Mouse (Mus musculus) hindbrain, embryonic 10.5 days (tissue): ENCODE results near the gene Ccdc77. TPM values are rescaled to one million over a fixed set of nuclear protein-coding genes. Genes with fewer than 3 reads are reported as not detected.

Source experiments
- DNase-seq: peaks from one replicate; pipeline ENCODE4 v3.0.0-alpha.2; 2017; ENCODE audit warnings: low spot score
- H3K27ac ChIP-seq: fragments of 300-500 bp; sonication (generic); 2 replicates; pipeline ENCODE4 v1.5.1; 2016; ENCODE audit warnings: mild to moderate bottlenecking, moderate library complexity
- H3K27me3 ChIP-seq: fragments of 300-500 bp; sonication (generic); 2 replicates; pipeline ENCODE4 v1.6.1; 2016; ENCODE audit warnings: mild to moderate bottlenecking; ENCODE audit not compliant: poor library complexity, insufficient read depth, severe bottlenecking
- H3K36me3 ChIP-seq: fragments of 300-500 bp; sonication (generic); 2 replicates; pipeline ENCODE4 v1.6.1; 2016; ENCODE audit warnings: mild to moderate bottlenecking, moderate library complexity
- H3K4me1 ChIP-seq: fragments of 300-500 bp; sonication (generic); replicated peaks from 2 replicates; pipeline ENCODE4 v1.6.1; 2016; ENCODE audit warnings: mild to moderate bottlenecking
- H3K4me3 ChIP-seq: fragments of 300-500 bp; sonication (generic); 2 replicates; pipeline ENCODE4 v1.5.1; 2016; ENCODE audit warnings: mild to moderate bottlenecking, moderate library complexity
- H3K9me3 ChIP-seq: fragments of 300-500 bp; sonication (generic); 2 replicates; pipeline ENCODE4 v1.6.1; 2016; ENCODE audit warnings: mild to moderate bottlenecking, moderate library complexity
- WGBS: fragments of 180-500 bp; shearing (Covaris S2); methylation state at CpG from one replicate; pipeline ENCODE4 v1.1.7; 2016; 5-methylcytosine and 5-hydroxymethylcytosine counted together
- polyA plus RNA-seq: library from polyadenylated mRNA; unstranded; fragments of >200 nt; fragmentation: Nextera tagmentation; extraction: Ambion mirVana; gene quantifications from 2 replicates; pipeline ENCODE4 v1.2.1, GENCODE M21; 2016

Gene Ccdc77
- polyA plus RNA-seq, 1 experiment from 2014 or later, result 21.0 TPM

DNA sequence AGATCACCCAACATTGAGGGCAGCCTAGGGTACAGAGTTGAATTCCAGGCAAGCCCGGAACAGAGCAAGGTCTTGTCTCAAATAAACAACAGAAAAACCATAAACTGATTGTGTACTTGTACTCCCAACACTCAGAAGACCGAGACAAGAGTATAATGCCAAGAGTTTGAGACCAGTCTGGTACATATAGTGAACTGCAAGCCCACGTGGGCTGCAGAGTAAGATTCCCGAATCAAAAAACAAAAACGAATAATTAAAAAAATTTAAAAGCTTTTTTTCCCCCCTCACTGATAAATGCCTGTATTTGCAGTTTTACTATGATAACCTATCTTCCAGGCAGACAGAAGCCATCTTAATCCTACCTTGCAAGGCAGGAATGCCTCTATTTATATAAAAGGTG lies 7.7 kb downstream of the Ccdc77 start:
- DNase-seq, result no peak
- H3K27ac ChIP-seq, result peak overlapping the region; percentile 84
- 47% methylated on average over 5 of the region's 5 CpGs for WGBS

DNA sequence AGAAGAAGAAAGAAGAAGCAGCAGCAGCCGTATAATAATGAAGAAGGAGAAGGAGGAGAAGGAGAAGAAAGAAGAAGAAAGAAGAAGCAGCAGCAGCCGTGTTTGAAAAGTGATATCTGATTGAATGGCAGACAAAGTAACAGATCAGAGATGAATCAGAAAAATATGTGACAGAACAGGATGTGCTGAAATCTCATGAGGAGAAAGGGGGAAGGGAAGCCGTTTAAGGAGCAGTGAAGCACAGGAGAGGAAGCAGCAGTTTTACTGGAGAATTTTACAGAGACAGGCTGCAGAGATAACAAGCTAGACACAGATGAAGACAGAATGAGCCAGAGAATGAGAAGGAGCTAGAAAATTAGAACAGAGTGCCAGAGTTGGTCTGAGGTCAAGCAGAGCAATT lies 15.2 kb downstream of the Ccdc77 start:
- Histone ChIP-seq H3K36me3 (peaks cover 94% of the 10 kb centered on the region), H3K27ac (no peak overlapping the region), H3K9me3 (no peaks in the 10 kb centered on the region), H3K27me3 (no peaks in the 10 kb centered on the region), H3K4me1 (no peaks in the 10 kb centered on the region), H3K4me3 (no peak overlapping the region)
- 91% methylated on average over 3 of the region's 3 CpGs for WGBS
- DNase-seq, result no peak

More for the DNA sequence above, 7.7 kb downstream of the Ccdc77 start:
- peaks cover 10% of the 10 kb centered on the region for H3K4me1 ChIP-seq
- H3K9me3 ChIP-seq, result no peaks in the 10 kb centered on the region
- H3K4me3 ChIP-seq, result peak overlapping the region; percentile 58
- H3K27me3 ChIP-seq, result no peaks in the 10 kb centered on the region
- H3K36me3 ChIP-seq, result peaks cover 25% of the 10 kb centered on the region

DNA sequence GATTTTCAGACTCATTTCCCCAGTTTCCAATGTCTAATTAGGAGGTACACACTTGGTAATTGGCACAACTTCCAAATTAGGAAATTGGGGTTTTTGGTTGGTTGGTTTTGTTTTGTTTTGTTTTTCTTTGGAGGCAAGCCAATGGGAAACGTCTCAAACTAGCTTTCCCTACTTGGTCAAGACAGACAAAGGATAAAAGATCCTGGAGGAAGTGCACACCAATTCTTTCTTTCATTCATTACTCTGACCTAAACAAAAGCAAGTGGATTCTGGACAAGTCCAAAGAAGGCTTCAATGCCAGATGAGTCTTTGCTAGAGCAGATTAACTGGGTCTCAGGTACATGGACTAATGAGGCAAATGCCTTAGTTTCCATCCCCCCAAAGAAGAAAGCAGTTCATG lies 20.2 kb downstream of the Ccdc77 start:
- Histone ChIP-seq H3K36me3 (peaks cover 98% of the 10 kb centered on the region), H3K4me3 (no peak overlapping the region)

DNA sequence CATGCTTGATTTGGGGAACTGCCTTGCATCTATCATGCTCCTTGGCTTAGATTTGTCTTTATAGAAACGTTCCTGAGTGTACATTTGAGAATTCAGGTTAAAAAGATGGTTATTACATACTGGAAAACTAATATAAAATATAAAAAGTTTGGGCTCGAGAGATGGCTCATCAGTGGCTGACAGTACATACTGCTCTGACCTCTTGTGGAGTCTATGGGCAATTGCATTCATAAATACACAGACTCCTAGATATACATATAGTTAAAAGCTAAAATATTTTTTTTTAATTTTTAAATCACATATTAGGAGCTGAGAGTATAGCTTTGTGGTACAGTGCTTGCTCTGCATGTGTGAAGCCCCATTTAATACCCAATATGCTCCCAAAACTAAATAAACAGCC lies 31.8 kb downstream of the Ccdc77 start:
- no peak overlapping the region for H3K4me3 ChIP-seq
- H3K4me1 ChIP-seq, result no peaks in the 10 kb centered on the region
- H3K27me3 ChIP-seq, result no peaks in the 10 kb centered on the region
- no peak overlapping the region for H3K27ac ChIP-seq
- DNase-seq, result no peak
- H3K9me3 ChIP-seq, result no peaks in the 10 kb centered on the region
- H3K36me3 ChIP-seq, result peaks cover 92% of the 10 kb centered on the region
- WGBS, result 84% methylated on average over 2 of the region's 2 CpGs

More for the DNA sequence above, 20.2 kb downstream of the Ccdc77 start:
- no peak overlapping the region for H3K27ac ChIP-seq
- no peaks in the 10 kb centered on the region for H3K27me3 ChIP-seq
- H3K9me3 ChIP-seq, result no peaks in the 10 kb centered on the region
- whole genome bisulfite sequencing, result 80% methylated on average over 1 of the region's 1 CpGs
- DNase-seq, result no peak
- no peaks in the 10 kb centered on the region for H3K4me1 ChIP-seq

DNA sequence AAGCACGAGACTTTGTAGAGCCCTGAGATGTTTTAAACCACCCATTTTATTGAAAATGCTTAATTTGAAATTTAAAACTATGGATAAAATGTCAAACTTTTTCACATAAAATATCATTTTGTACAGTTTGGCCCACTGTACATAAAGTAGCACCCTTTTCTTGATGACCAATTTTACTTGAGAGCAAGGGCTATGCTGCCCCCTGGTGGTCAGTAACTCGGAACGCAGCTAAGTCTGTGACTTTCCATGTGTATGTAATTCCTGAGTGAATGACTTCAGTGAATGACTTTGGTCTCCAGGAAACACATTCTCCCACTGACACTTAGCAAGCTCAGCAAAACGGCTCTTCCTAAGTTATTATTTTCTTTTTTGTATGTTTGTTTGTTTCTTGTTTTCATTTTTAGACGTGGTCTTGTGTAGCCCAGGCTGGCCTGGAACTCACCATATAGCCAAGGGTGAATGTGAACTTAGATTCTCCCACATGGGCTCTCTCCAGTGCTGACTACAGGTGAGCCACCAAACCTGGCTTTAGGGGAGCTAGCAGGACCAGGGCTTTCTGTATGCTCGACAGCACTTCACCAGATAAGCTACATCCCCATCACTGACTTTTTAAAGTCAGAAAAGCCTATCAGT lies 39.8 kb downstream of the Ccdc77 start:
- peaks cover 31% of the 10 kb centered on the region for H3K36me3 ChIP-seq
- no peaks in the 10 kb centered on the region for H3K4me1 ChIP-seq
- 31% methylated on average over 6 of the region's 6 CpGs for whole genome bisulfite sequencing
- no peak overlapping the region for H3K4me3 ChIP-seq
- H3K27me3 ChIP-seq, result no peaks in the 10 kb centered on the region
- H3K9me3 ChIP-seq, result no peaks in the 10 kb centered on the region
- H3K27ac ChIP-seq, result no peak overlapping the region
- peak; percentile 38 for DNase-seq

DNA sequence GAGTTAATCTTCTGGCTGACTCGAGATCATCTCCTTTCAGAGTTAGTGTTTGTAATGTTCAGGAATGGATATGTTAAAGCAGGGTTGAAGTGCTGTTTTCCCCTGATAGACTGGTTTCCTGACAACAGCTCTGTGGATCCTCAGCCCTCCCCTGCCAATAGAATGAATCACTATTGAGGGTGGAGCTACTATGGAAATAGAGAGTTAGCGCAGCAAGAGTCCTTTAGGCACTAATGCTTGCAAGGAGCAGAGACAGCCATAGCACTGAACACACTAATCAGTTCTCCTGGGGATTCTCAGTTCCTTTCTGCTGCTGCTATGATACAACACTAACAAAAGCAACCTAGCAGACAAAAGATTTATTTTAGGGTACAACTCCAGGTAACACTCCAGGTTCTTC lies 43.8 kb downstream of the Ccdc77 start:
- Histone ChIP-seq H3K27me3 (no peaks in the 10 kb centered on the region), H3K36me3 (peaks cover 11% of the 10 kb centered on the region), H3K27ac (no peak overlapping the region), H3K4me1 (no peaks in the 10 kb centered on the region), H3K9me3 (no peaks in the 10 kb centered on the region), H3K4me3 (no peak overlapping the region)
- DNase-seq, result no peak
- 70% methylated on average over 2 of the region's 2 CpGs for WGBS

DNA sequence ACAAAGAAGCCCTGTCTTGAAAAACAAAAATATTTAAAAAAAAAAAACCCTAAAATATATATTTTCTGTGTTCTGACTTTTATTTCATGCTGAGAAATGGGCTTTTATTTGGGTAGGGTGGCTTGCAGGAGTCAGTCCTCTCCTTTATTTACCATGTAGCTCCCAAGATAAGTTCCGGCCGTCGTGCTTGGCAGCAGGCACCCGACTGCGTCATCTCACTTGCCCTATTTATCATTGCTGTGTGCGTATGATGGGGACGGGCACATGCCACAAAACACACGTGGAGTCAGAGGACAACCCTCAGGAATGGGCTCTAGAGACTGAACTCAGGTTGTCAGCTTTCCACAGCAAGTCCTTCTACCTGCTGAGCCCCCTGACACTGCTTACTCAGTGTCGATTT lies 45.0 kb downstream of the Ccdc77 start:
- Histone ChIP-seq H3K36me3 (no peaks in the 10 kb centered on the region), H3K27me3 (no peaks in the 10 kb centered on the region), H3K9me3 (no peaks in the 10 kb centered on the region), H3K27ac (no peak overlapping the region), H3K4me1 (no peaks in the 10 kb centered on the region), H3K4me3 (no peak overlapping the region)
- WGBS, result 93% methylated on average over 9 of the region's 9 CpGs
- DNase-seq, result no peak

DNA sequence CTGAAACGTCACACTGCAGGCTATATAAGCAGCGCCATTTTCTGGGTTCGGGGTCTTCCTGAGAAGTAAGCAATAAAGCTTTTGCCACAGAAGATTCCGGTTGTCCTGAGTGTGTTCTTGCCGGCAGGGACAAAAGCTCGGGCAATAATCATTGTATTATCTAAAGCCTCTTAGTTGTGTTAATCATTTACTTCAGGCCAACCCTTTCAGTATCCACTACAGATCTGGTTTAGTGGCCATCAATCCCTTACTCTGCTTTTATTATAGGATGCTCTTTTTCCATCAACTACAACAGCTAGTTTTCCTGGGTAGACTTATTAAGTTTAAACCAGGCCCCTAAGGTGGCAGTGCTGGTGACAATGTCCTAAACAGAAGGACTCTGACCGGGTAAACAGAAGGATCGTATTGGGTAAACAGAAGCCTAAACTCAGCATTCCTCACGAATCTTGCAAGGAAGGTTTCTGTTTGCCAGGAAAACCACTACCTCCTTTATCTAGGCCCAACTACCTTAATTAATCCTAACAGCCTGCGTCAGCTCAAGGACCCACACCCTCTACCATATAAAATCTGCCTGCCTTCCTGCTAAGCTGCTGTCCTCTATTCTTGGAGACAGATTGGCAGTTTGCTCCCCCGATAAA lies 45.8 kb downstream of the Ccdc77 start:
- H3K4me1 ChIP-seq, result no peaks in the 10 kb centered on the region
- no peak overlapping the region for H3K27ac ChIP-seq
- no peaks in the 10 kb centered on the region for H3K36me3 ChIP-seq
- H3K9me3 ChIP-seq, result no peaks in the 10 kb centered on the region
- H3K4me3 ChIP-seq, result no peak overlapping the region
- no peaks in the 10 kb centered on the region for H3K27me3 ChIP-seq
- DNase-seq, result no peak
- 86% methylated on average over 11 of the region's 11 CpGs for WGBS

DNA sequence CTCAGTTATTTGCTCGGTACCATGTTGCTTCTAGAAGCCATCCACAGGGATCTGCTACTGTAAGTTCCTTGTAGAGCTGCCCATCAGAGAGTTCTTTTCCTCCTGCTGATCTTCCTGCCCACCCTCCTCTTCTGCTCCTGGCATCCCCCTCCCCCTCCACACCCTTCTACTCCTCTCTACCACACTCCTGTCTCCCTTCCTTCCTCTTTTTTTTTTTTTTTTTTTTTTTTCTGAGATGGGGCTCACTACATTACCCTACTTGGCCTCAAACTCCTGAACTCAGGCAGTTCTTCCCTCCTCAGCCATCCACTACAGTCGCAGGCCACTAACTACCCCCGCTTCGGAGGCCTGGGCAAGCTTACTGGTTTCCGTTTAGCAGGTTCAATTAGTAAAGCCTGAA lies 51.7 kb downstream of the Ccdc77 start:
- Histone ChIP-seq H3K36me3 (no peaks in the 10 kb centered on the region), H3K27me3 (no peaks in the 10 kb centered on the region), H3K4me3 (no peak overlapping the region), H3K9me3 (no peaks in the 10 kb centered on the region), H3K27ac (no peak overlapping the region), H3K4me1 (peaks cover 7% of the 10 kb centered on the region; the same call in 1 of the 2 replicates)
- no peak for DNase-seq
- WGBS, result 80% methylated on average over 5 of the region's 5 CpGs

DNA sequence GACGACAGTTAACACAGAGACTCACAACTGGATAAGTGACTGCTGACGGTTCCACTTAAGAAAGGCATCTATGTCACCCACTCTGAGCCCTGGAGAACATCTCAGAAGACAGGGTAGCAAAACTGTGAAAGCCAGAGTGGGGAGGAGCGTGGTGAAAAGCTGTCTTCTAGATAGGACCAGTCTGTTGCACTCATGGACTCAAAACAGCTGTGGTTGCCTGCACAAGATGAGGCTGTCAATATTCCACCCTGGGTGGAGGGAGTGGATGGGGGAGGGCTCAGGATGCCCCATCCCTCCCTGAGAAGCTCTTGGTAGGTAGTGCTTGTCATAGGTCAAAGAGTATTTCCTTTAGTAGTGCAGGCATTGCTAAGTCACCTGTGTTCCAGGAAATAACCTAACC lies 54.4 kb downstream of the Ccdc77 start:
- H3K36me3 ChIP-seq, result no peaks in the 10 kb centered on the region
- WGBS, result 60% methylated on average over 3 of the region's 3 CpGs
- H3K9me3 ChIP-seq, result no peaks in the 10 kb centered on the region
- no peak for DNase-seq
- no peak overlapping the region for H3K4me3 ChIP-seq
- H3K4me1 ChIP-seq, result peaks cover 7% of the 10 kb centered on the region; the same call in 1 of the 2 replicates
- no peaks in the 10 kb centered on the region for H3K27me3 ChIP-seq
- H3K27ac ChIP-seq, result no peak overlapping the region

DNA sequence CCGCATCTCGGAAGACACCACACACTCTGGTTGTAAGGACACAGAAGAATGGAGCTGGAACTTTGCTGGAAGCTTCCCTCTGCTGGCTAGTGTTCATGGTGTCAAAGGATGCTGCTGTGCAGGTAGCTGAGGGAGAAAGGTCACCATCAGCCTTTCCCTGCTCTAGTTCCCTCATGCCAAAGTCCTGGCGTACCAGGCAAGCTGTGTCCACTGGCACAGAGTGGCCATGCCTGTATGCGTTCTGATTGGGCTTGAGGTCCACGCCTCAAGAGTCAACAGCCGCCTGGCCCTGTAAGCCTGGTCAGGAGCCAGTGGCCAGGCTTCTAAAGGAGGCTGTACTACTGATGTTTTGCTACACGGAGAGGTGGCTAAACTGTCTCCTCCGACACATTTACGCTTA lies 54.8 kb downstream of the Ccdc77 start:
- no peak for DNase-seq
- H3K36me3 ChIP-seq, result no peaks in the 10 kb centered on the region
- no peaks in the 10 kb centered on the region for H3K9me3 ChIP-seq
- H3K4me3 ChIP-seq, result no peak overlapping the region
- H3K4me1 ChIP-seq, result peaks cover 7% of the 10 kb centered on the region; the same call in 1 of the 2 replicates
- no peaks in the 10 kb centered on the region for H3K27me3 ChIP-seq
- H3K27ac ChIP-seq, result no peak overlapping the region
- WGBS, result 74% methylated on average over 9 of the region's 9 CpGs

DNA sequence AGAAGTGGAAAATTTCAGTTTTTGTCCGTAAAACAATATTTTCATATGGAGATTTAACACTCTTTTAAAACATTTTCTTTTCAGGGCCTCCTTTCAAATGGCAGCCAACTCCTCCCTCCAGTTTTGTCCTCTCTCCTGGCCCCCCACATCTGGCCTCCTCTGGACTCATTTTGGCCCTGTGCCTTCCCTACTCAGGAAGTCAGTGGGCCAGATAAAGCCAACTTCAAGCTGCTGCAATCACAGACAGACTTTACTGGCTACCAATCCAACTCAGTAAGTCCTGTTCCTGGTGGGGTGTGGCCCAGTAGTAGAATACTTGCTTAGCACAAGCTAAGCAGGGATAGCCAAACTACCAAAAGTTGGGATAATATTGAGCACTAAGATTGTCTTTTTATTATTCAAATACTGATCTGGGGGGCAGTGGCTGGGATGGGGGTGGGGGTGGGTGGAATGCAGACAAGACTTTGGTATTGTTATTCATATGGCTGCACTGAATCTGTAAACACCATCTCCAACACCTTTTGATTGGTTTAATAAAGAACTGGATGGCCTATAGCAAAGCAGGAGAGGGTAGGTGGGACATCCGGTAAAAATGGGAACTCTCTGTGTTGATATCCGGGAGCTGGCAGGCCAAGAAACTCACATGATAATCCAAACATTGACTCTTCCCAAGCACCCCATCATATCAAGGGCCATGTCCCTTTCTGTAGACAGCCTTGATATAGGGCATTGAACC lies 57.1 kb downstream of the Ccdc77 start:
- Histone ChIP-seq H3K27ac (no peak overlapping the region), H3K9me3 (no peaks in the 10 kb centered on the region), H3K36me3 (no peaks in the 10 kb centered on the region), H3K4me1 (peaks cover 18% of the 10 kb centered on the region), H3K27me3 (no peaks in the 10 kb centered on the region), H3K4me3 (no peak overlapping the region)
- DNase-seq, result no peak
- WGBS, result 80% methylated on average over 3 of the region's 3 CpGs

DNA sequence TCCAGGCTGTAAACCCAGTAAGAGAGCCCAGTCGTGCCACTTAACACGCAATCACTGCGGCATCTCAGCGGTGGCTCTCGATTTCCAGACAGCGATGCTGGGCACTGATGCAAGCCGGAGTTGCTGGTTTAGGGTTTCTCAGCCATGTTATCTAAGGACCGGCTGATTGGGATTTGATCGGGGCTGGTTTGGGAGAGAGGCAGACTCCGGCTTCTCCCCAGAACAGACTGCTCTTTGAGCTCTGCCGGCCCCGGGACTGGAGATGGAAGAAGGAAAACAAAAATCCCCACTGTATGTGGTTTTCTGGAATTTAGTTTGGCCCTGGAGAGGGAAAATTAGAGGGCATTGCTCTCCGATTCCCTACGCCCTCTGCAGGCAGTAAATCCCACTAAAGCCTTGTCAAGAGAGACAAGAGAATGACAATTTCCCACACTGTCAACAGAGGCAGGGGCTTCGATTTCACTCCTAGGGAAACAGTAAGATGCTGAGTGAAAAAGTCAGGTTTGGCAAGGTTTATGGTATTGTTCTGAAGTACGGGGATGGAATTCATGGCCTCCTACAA lies 61.3 kb downstream of the Ccdc77 start:
- peak; percentile 21 for DNase-seq
- H3K4me3 ChIP-seq, result peak overlapping the region; percentile 36
- H3K9me3 ChIP-seq, result no peaks in the 10 kb centered on the region
- 27% methylated on average over 16 of the region's 16 CpGs for WGBS
- no peaks in the 10 kb centered on the region for H3K36me3 ChIP-seq
- H3K4me1 ChIP-seq, result peaks cover 11% of the 10 kb centered on the region; the same call in 1 of the 2 replicates
- peak overlapping the region; percentile 20; the same call in 1 of the 2 replicates for H3K27ac ChIP-seq
- H3K27me3 ChIP-seq, result no peaks in the 10 kb centered on the region
